Mouse (Mus musculus) embryonic facial prominence, embryonic 10.5 days (tissue): ENCODE measurements around the gene Troap. TPM values are rescaled to one million over a fixed set of nuclear protein-coding genes. Genes with fewer than 3 reads are reported as not detected.
"Not testable (repeated sequence)": the region's sequence is repeated elsewhere in the genome, so short reads cannot be mapped to it uniquely, and the experiment has no call there.

Source experiments
- DNase-seq: peaks from one replicate; pipeline ENCODE4 v3.0.0-alpha.2; 2017; ENCODE audit warnings: low spot score
- H3K27ac ChIP-seq: fragments of 300-500 bp; sonication (generic); replicated peaks from 2 replicates; pipeline ENCODE4 v1.5.1; 2016; ENCODE audit warnings: mild to moderate bottlenecking
- H3K27me3 ChIP-seq: fragments of 300-500 bp; sonication (generic); replicated peaks from 2 replicates; pipeline ENCODE4 v1.6.1; 2016; ENCODE audit warnings: low read depth, mild to moderate bottlenecking; ENCODE audit not compliant: poor library complexity, severe bottlenecking
- H3K36me3 ChIP-seq: fragments of 300-500 bp; sonication (generic); replicated peaks from 2 replicates; pipeline ENCODE4 v1.6.1; 2016; ENCODE audit warnings: mild to moderate bottlenecking, moderate library complexity
- H3K4me1 ChIP-seq: fragments of 300-500 bp; sonication (generic); 2 replicates; pipeline ENCODE4 v1.6.1; 2016
- H3K4me3 ChIP-seq: fragments of 300-500 bp; sonication (generic); 2 replicates; pipeline ENCODE4 v1.5.1; 2016; ENCODE audit warnings: mild to moderate bottlenecking, moderate library complexity
- H3K9me3 ChIP-seq: fragments of 300-500 bp; sonication (generic); 2 replicates; pipeline ENCODE4 v1.6.1; 2016; ENCODE audit warnings: mild to moderate bottlenecking
- WGBS: fragments of 180-500 bp; shearing (Covaris S2); methylation state at CpG from one replicate; pipeline ENCODE4 v1.1.7; 2016; 5-methylcytosine and 5-hydroxymethylcytosine counted together
- polyA plus RNA-seq: library from polyadenylated mRNA; unstranded; fragments of >200 nt; fragmentation: Nextera tagmentation; extraction: Ambion mirVana; gene quantifications from 2 replicates; pipeline ENCODE4 v1.2.1, GENCODE M21; 2016

The Troap gene
- polyA plus RNA-seq, 1 experiment from 2014 or later = 53.1 TPM

- no peak overlapping the region for H3K27ac ChIP-seq
- H3K36me3 ChIP-seq = peaks cover 41% of the 10 kb centered on the region
- H3K4me3 ChIP-seq = no peak overlapping the region
- 93% methylated on average over 7 of the region's 7 CpGs for WGBS
- no peak for DNase-seq
- no peaks in the 10 kb centered on the region for H3K9me3 ChIP-seq
- no peaks in the 10 kb centered on the region for H3K27me3 ChIP-seq
- peaks cover 42% of the 10 kb centered on the region for H3K4me1 ChIP-seq
Observed at GRCm38 (mm10) chr15:99033498-99034270, 40.7 kb upstream of the Troap start.

DNA sequence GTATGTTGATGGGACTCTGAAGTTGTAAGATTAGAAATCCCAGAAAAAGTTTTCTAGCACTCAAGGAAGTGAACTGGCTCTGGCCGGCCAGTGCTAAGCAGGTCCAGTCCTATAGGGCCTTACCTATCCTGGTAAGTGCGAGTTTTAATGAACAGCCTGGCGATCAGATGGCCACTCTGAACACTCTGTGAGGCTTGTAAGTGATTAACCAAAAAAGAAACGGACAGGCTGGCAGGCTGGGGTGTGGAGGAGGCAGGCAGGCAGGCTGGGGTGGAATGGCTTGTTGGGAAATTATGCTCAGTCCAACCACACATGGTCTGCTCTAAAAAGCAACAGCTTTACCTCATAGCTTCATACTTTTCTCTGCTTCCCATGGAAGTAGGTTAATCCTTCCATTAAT, 38.9 kb upstream of the Troap start:
- no peaks in the 10 kb centered on the region for H3K27me3 ChIP-seq
- peaks cover 26% of the 10 kb centered on the region for H3K4me1 ChIP-seq
- peaks cover 43% of the 10 kb centered on the region for H3K36me3 ChIP-seq
- WGBS = 86% methylated on average over 4 of the region's 4 CpGs
- H3K4me3 ChIP-seq = no peak overlapping the region
- H3K27ac ChIP-seq = no peak overlapping the region
- no peak for DNase-seq
- no peaks in the 10 kb centered on the region for H3K9me3 ChIP-seq

GRCm38 (mm10) chr15:99036249-99036905, 38.0 kb upstream of the Troap start:
- H3K9me3 ChIP-seq = no peaks in the 10 kb centered on the region
- no peak overlapping the region for H3K27ac ChIP-seq
- WGBS = 94% methylated on average over 8 of the region's 8 CpGs
- no peak overlapping the region for H3K4me3 ChIP-seq
- no peak for DNase-seq
- H3K4me1 ChIP-seq = peaks cover 23% of the 10 kb centered on the region
- no peaks in the 10 kb centered on the region for H3K27me3 ChIP-seq
- H3K36me3 ChIP-seq = peaks cover 43% of the 10 kb centered on the region

DNA sequence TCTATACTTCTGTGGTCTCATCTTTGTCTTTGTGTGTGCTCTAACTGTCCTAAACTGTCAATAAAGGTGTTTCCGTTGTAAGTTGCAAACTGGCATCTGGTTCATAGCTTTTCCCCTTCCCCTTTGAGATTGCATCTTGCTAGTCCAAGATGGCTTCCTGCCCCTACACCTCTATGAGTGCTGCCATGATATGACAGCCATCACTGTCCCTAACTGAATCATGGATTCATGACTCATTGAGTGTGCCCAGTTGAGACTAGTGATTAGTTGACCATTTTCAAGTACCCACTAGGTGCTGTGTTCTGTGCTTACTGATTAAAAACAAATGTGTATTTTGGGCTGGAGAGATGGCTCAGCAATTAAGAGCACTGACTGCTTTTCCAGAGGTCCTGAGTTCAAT, 36.4 kb upstream of the Troap start:
- DNase-seq = no peak
- Histone ChIP-seq H3K27ac (no peak overlapping the region), H3K27me3 (peaks cover 7% of the 10 kb centered on the region; the same call in 1 of the 2 replicates), H3K9me3 (no peaks in the 10 kb centered on the region), H3K36me3 (peaks cover 43% of the 10 kb centered on the region), H3K4me1 (peaks cover 10% of the 10 kb centered on the region), H3K4me3 (no peak overlapping the region)
- WGBS = 100% methylated on average over 1 of the region's 1 CpGs

GRCm38 (mm10) chr15:99038797-99039196, 35.6 kb upstream of the Troap start:
- 89% methylated on average over 5 of the region's 5 CpGs for WGBS
- peaks cover 40% of the 10 kb centered on the region for H3K36me3 ChIP-seq
- no peak overlapping the region for H3K4me3 ChIP-seq
- H3K27me3 ChIP-seq = peaks cover 7% of the 10 kb centered on the region; the same call in 1 of the 2 replicates
- H3K9me3 ChIP-seq = no peaks in the 10 kb centered on the region
- no peak for DNase-seq
- no peak overlapping the region for H3K27ac ChIP-seq
- 0 out of 2 replicates have a peak, but pooled peaks cover 8% of the 10 kb centered on the region for H3K4me1 ChIP-seq

- no peak for DNase-seq
- no peak overlapping the region for H3K4me3 ChIP-seq
- H3K4me1 ChIP-seq = 0 out of 2 replicates have a peak, but pooled peaks cover 8% of the 10 kb centered on the region
- WGBS = 89% methylated on average over 4 of the region's 4 CpGs
- H3K27ac ChIP-seq = no peak overlapping the region
- H3K27me3 ChIP-seq = peaks cover 7% of the 10 kb centered on the region; the same call in 1 of the 2 replicates
- peaks cover 38% of the 10 kb centered on the region for H3K36me3 ChIP-seq
- no peaks in the 10 kb centered on the region for H3K9me3 ChIP-seq
Observed at GRCm38 (mm10) chr15:99039306-99039705, 35.1 kb upstream of the Troap start.

DNA sequence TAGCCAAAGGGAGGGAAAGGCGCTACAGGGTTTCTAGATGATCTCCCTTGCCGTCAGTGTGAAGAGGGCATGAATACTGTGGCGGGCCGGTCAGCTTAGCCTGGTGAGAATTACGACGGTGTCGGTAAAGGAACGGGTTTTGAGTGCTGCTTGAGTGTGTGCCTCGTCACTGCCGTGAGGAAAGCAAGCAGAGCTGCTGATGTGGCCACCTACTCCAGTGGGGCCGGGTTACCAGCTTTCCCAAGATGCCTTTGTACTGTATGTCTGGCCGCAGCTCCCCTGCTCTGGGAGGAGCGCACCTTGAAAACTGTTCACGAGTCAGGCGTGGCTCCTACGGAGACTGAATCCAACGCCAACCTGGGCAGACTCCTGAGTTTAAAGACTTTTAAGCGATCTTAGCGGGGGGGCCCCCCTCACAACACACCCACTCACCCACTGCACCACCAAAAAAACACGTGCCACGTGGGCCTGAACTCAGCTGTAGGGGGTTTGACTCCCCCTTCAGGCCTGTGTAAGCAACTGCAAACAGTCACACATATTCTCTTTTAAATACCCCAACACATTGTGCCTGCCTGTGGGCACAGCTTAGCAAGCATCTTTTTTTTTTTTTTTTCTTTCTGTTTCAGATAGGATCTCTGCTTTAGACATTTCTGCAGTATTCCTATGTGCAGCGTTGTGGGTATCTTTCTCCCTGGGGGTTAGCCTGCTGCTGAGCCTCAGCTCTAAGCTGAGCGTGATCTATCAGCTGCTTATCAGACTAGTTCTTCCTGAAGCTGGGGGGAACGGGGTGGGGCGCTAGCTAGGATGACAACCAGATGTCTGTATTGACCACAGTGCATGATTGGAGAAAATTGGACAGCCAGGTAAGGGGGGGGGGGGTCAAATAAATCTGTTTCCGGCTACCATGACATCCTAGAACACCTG, 34.1 kb upstream of the Troap start:
- Histone ChIP-seq H3K9me3 (no peaks in the 10 kb centered on the region), H3K4me3 (no peak overlapping the region), H3K27ac (no peak overlapping the region), H3K36me3 (peaks cover 29% of the 10 kb centered on the region), H3K27me3 (peaks cover 7% of the 10 kb centered on the region; the same call in 1 of the 2 replicates), H3K4me1 (peaks cover 15% of the 10 kb centered on the region)
- no peak for DNase-seq
- 68% methylated on average over 26 of the region's 26 CpGs for WGBS

- 57% methylated on average over 21 of the region's 21 CpGs for WGBS
- no peak overlapping the region for H3K4me3 ChIP-seq
- DNase-seq = no peak
- H3K36me3 ChIP-seq = peaks cover 20% of the 10 kb centered on the region
- peaks cover 17% of the 10 kb centered on the region for H3K4me1 ChIP-seq
- H3K27me3 ChIP-seq = peaks cover 7% of the 10 kb centered on the region; the same call in 1 of the 2 replicates
- H3K27ac ChIP-seq = no peak overlapping the region
- no peaks in the 10 kb centered on the region for H3K9me3 ChIP-seq
Observed at GRCm38 (mm10) chr15:99040920-99041856, 33.2 kb upstream of the Troap start.

DNA sequence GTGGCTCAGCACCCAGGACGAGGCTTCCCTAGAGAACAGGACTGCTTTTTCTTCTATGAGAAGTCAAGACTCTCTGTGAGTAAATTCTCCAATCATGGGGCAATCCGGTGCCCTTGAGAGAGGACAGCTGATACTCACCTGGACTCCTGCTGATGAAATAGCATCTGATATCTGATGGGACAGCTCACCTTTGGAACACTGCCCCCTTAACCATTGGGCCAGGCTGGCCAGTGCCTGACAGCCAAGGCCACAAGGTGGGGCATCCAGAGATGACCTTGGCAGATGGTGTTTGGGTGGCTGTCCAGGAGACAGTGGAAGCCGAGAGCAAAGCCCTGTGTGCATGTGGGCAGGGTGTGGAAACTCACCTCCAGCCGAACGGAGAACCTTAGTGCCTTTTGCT, 32.0 kb upstream of the Troap start:
- peaks cover 17% of the 10 kb centered on the region for H3K4me1 ChIP-seq
- no peaks in the 10 kb centered on the region for H3K9me3 ChIP-seq
- H3K4me3 ChIP-seq = no peak overlapping the region
- H3K27ac ChIP-seq = no peak overlapping the region
- WGBS = 88% methylated on average over 5 of the region's 5 CpGs
- H3K27me3 ChIP-seq = peaks cover 13% of the 10 kb centered on the region
- H3K36me3 ChIP-seq = peaks cover 12% of the 10 kb centered on the region
- DNase-seq = no peak

DNA sequence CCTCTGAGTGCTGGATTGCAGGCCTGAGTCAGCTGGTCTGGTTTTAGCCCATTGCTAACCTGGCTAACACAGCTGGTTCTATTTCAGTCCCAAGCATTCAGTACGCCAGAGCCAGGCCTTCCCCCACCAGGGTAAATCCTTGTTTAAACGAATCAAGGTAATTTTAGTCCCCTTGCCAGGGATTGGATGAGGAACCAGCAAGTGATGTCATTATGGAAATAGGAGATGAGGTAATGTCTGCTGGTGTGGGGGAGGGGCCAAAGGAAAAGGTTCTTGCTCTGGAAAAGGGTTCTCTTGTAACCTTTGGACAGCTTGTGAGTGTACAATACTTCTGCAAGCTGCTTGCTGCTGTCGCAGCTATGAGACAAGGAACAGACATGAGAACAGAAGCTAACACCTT, 29.5 kb upstream of the Troap start:
- no peaks in the 10 kb centered on the region for H3K36me3 ChIP-seq
- WGBS = 53% methylated on average over 3 of the region's 3 CpGs
- H3K27ac ChIP-seq = no peak overlapping the region
- no peak overlapping the region for H3K4me3 ChIP-seq
- peak; percentile 64 for DNase-seq
- peaks cover 25% of the 10 kb centered on the region for H3K27me3 ChIP-seq
- no peaks in the 10 kb centered on the region for H3K9me3 ChIP-seq
- H3K4me1 ChIP-seq = peaks cover 17% of the 10 kb centered on the region

DNA sequence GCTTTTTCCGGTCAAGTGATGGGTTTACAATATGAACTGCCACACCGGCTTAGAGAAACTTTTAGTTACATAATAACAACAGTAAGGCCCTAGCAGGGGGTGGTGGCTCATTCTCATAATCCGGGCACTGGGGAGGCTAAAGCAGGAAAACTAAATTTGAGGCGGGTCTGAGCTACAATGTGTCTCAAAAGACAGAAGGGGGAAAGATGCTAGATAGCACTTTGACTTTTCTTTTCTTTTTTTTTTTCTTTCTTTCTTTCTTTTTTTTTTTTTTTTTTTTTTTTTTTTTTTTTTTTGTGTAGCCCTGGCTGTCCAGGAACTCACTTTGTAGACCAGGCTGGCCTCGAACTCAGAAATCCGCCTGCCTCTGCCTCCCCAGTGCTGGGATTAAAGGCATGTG, 28.6 kb upstream of the Troap start:
- 85% methylated on average over 6 of the region's 6 CpGs for WGBS
- peaks cover 30% of the 10 kb centered on the region for H3K27me3 ChIP-seq
- not testable (repeated sequence) for H3K36me3 ChIP-seq, H3K9me3 ChIP-seq, DNase-seq, H3K4me3 ChIP-seq, H3K27ac ChIP-seq
- H3K4me1 ChIP-seq = peaks cover 17% of the 10 kb centered on the region
